Mouse (Mus musculus) liver, embryonic 14.5 days (tissue): ENCODE results near the gene Ifit2. TPM values are rescaled to one million over a fixed set of nuclear protein-coding genes. Genes with fewer than 3 reads are reported as not detected.
"Not testable (repeated sequence)": the region's sequence is repeated elsewhere in the genome, so short reads cannot be mapped to it uniquely, and the experiment has no call there.

Experiments used
- ATAC-seq: fragments of 200-750 bp; cut with Nextera tagmentation; 2 replicates; pipeline ENCODE4 v1.8.0; 2017; ENCODE audit warnings: moderate number of reproducible peaks, mild to moderate bottlenecking, moderate library complexity; ENCODE audit not compliant: insufficient read depth
- DNase-seq, 3 experiments: peaks; one replicate each; pipeline ENCODE4 v3.0.0-alpha.2; 2012 to 2013; ENCODE audit warnings: low read depth in 3 of 3, low spot score in 3 of 3
- H3K27ac ChIP-seq: fragments of 300-500 bp; sonication (generic); 2 replicates; pipeline ENCODE4 v1.5.1; 2014; ENCODE audit warnings: moderate library complexity, mild to moderate bottlenecking, control low read depth, inconsistent platforms
- H3K27me3 ChIP-seq: fragments of 300-500 bp; sonication (generic); 2 replicates; pipeline ENCODE4 v1.6.1; 2014; ENCODE audit warnings: mild to moderate bottlenecking, low read length, moderate library complexity; ENCODE audit not compliant: control insufficient read depth, insufficient read depth
- H3K36me3 ChIP-seq: fragments of 300-500 bp; sonication (generic); replicated peaks from 2 replicates; pipeline ENCODE4 v1.6.1; 2014; ENCODE audit warnings: low read depth; ENCODE audit not compliant: control insufficient read depth, insufficient read depth
- H3K4me1 ChIP-seq, 2 experiments: fragments of 200-500 bp in 1 of 2; fragments of 300-500 bp in 1 of 2; sonication (generic) in 1 of 2; replicated peaks; 2 replicates each; pipeline ENCODE4 v1.6.1; 2012 to 2014; ENCODE audit warnings: antibody characterized with exemption in 1 of 2, inconsistent platforms in 1 of 2, low read length in 1 of 2; ENCODE audit not compliant: control insufficient read depth in 2 of 2, insufficient read depth in 2 of 2
- H3K4me2 ChIP-seq: fragments of 300-500 bp; sonication (generic); 2 replicates; pipeline ENCODE4 v1.6.1; 2014; ENCODE audit warnings: low read depth, mild to moderate bottlenecking, control low read depth, moderate library complexity
- H3K4me3 ChIP-seq, 2 experiments: fragments of 200-500 bp in 1 of 2; fragments of 300-500 bp in 1 of 2; sonication (generic) in 1 of 2; 2 replicates each; pipeline ENCODE4 v1.5.1; 2012 to 2014; ENCODE audit warnings: low read depth in 2 of 2, low read length in 2 of 2, mild to moderate bottlenecking in 2 of 2, control low read depth in 1 of 2, inconsistent platforms in 1 of 2, moderate library complexity in 1 of 2; ENCODE audit not compliant: insufficient read depth in 1 of 2
- H3K9ac ChIP-seq: fragments of 300-500 bp; sonication (generic); replicated peaks from 2 replicates; pipeline ENCODE4 v1.6.1; 2014; ENCODE audit warnings: mild to moderate bottlenecking, control low read depth, moderate library complexity
- H3K9me3 ChIP-seq: fragments of 300-500 bp; sonication (generic); 2 replicates; pipeline ENCODE4 v1.6.1; 2016; ENCODE audit warnings: low read length, mixed read lengths; ENCODE audit not compliant: control insufficient read depth
- CTCF ChIP-seq: IDR thresholded peaks from 2 replicates; pipeline ENCODE4 v1.5.1; 2016; ENCODE audit warnings: antibody characterized with exemption, low read depth, control low read depth
- EP300 ChIP-seq: IDR thresholded peaks from 2 replicates; pipeline ENCODE4 v1.6.1; 2016; ENCODE audit warnings: antibody characterized with exemption, low read depth
- WGBS: fragments of 180-500 bp; shearing (Covaris S2); extraction: QIAGEN DNeasy Blood & Tissue Kit; methylation state at CpG from one replicate; pipeline ENCODE4 v1.1.7; 2014; ENCODE audit not compliant: insufficient replicate concordance; 5-methylcytosine and 5-hydroxymethylcytosine counted together
- polyA plus RNA-seq, 2 experiments: library from polyadenylated mRNA; depleted of rRNA in 1 of 2; stranded (reverse) in 1 of 2; unstranded in 1 of 2; fragments of >200 nt; fragmentation: Nextera tagmentation in 1 of 2; extraction: Ambion mirVana in 1 of 2; gene quantifications; 2 replicates each; pipeline versions ENCODE4 v1.2.1 to v1.2.3; 2012 to 2014

The Ifit2 gene
- polyA plus RNA-seq, 2 experiments: 2.1 to 2.8 TPM

- H3K4me2 ChIP-seq: no peak overlapping the region
- no peak overlapping the region for H3K4me3 ChIP-seq
- H3K9ac ChIP-seq: no peak overlapping the region
- no peaks in the 10 kb centered on the region for H3K27me3 ChIP-seq
- no peak overlapping the region for H3K27ac ChIP-seq
- no peaks in the 10 kb centered on the region; the same call in 1 of the 2 replicates for H3K36me3 ChIP-seq
- no peak for DNase-seq
- no peaks in the 10 kb centered on the region for H3K9me3 ChIP-seq
- 46% methylated on average over 1 of the region's 1 CpGs for WGBS
- H3K4me1 ChIP-seq: no peaks in the 10 kb centered on the region
- TF ChIP-seq CTCF (no peak), EP300 (no peak)
- ATAC-seq: no peak
These were observed 26.6 kb downstream of the Ifit2 start for GRCm38 (mm10) chr19:34577121-34577520.

GRCm38 (mm10) chr19:34582696-34583095 is 32.2 kb downstream of the Ifit2 start:
- 51% methylated on average over 2 of the region's 2 CpGs for WGBS
- not testable (repeated sequence) for H3K4me3 ChIP-seq, H3K36me3 ChIP-seq, H3K9ac ChIP-seq, H3K27ac ChIP-seq, H3K4me2 ChIP-seq, H3K9me3 ChIP-seq, H3K4me1 ChIP-seq, ATAC-seq, H3K27me3 ChIP-seq, DNase-seq

- H3K4me1 ChIP-seq, H3K27me3 ChIP-seq, H3K4me3 ChIP-seq, H3K27ac ChIP-seq, H3K9ac ChIP-seq, H3K4me2 ChIP-seq, ATAC-seq, DNase-seq, H3K9me3 ChIP-seq, H3K36me3 ChIP-seq: not testable (repeated sequence)
- 26% methylated on average over 2 of the region's 2 CpGs for WGBS
These were observed 32.8 kb downstream of the Ifit2 start, which contains the start of gene Ifit3 for GRCm38 (mm10) chr19:34583126-34583766. Gene Ifit3, plus strand, starts transcription at chr19:34583531.

GRCm38 (mm10) chr19:34585740-34586458 is 35.4 kb downstream of the Ifit2 start:
- ATAC-seq, H3K4me3 ChIP-seq, H3K4me1 ChIP-seq, DNase-seq, H3K9me3 ChIP-seq, H3K36me3 ChIP-seq, H3K4me2 ChIP-seq, H3K27ac ChIP-seq, H3K27me3 ChIP-seq, H3K9ac ChIP-seq: not testable (repeated sequence)
- WGBS: 56% methylated on average over 5 of the region's 5 CpGs

- not testable (repeated sequence) for H3K27ac ChIP-seq, H3K4me1 ChIP-seq, H3K4me3 ChIP-seq, DNase-seq, H3K27me3 ChIP-seq, H3K9me3 ChIP-seq, H3K9ac ChIP-seq, H3K36me3 ChIP-seq, H3K4me2 ChIP-seq
- 47% methylated on average over 6 of the region's 12 CpGs for WGBS
- peak; percentile 42; the same call in 1 of the 2 replicates for ATAC-seq
These were observed 37.6 kb downstream of the Ifit2 start for GRCm38 (mm10) chr19:34587898-34588692.
